Mouse (Mus musculus) heart, embryonic 14.5 days (tissue): Measurements from ENCODE around the gene Begain. TPM values are rescaled to one million over a fixed set of nuclear protein-coding genes. Genes with fewer than 3 reads are reported as not detected.

ENCODE experiments used
- ATAC-seq: fragments of 200-750 bp; cut with Nextera tagmentation; 2 replicates; pipeline ENCODE4 v1.8.0; 2017; ENCODE audit warnings: low read depth, moderate TSS enrichment; ENCODE audit not compliant: insufficient number of reproducible peaks, insufficient read depth, low FRiP score
- H3K27ac ChIP-seq, 2 experiments: fragments of 200-500 bp in 1 of 2; fragments of 300-500 bp in 1 of 2; sonication (generic) in 1 of 2; replicated peaks in 1 of 2; 2 replicates each; pipeline ENCODE4 v1.5.1; 2012 to 2014; ENCODE audit warnings: low read depth in 2 of 2, low read length in 2 of 2, control low read depth in 1 of 2, mild to moderate bottlenecking in 1 of 2, mixed read lengths in 1 of 2; ENCODE audit not compliant: control insufficient read depth in 1 of 2, insufficient read depth in 1 of 2
- H3K27me3 ChIP-seq: fragments of 300-500 bp; sonication (generic); 2 replicates; pipeline ENCODE4 v1.6.1; 2014; ENCODE audit warnings: mild to moderate bottlenecking, low read length, control low read depth; ENCODE audit not compliant: control insufficient read depth, insufficient read depth
- H3K36me3 ChIP-seq: fragments of 300-500 bp; sonication (generic); 2 replicates; pipeline ENCODE4 v1.6.1; 2014; ENCODE audit warnings: mild to moderate bottlenecking, control low read depth, low read length, mixed read lengths; ENCODE audit not compliant: control insufficient read depth, insufficient read depth
- H3K4me1 ChIP-seq, 2 experiments: fragments of 200-500 bp in 1 of 2; fragments of 300-500 bp in 1 of 2; sonication (generic) in 1 of 2; 2 replicates each; pipeline ENCODE4 v1.6.1; 2012 to 2014; ENCODE audit warnings: low read length in 2 of 2, control low read depth in 1 of 2, mixed read lengths in 1 of 2; ENCODE audit not compliant: control insufficient read depth in 2 of 2, insufficient read depth in 2 of 2
- H3K4me2 ChIP-seq: fragments of 300-500 bp; sonication (generic); 2 replicates; pipeline ENCODE4 v1.6.1; 2014; ENCODE audit warnings: mild to moderate bottlenecking, low read length
- H3K4me3 ChIP-seq, 2 experiments: fragments of 200-500 bp in 1 of 2; fragments of 300-500 bp in 1 of 2; sonication (generic) in 1 of 2; 2 replicates each; pipeline ENCODE4 v1.5.1; 2012 to 2014; ENCODE audit warnings: low read length in 2 of 2, mild to moderate bottlenecking in 2 of 2, control low read depth in 1 of 2, low read depth in 1 of 2, moderate library complexity in 1 of 2; ENCODE audit not compliant: control insufficient read depth in 1 of 2, insufficient read depth in 1 of 2
- H3K9ac ChIP-seq: fragments of 300-500 bp; sonication (generic); 2 replicates; pipeline ENCODE4 v1.6.1; 2014; ENCODE audit warnings: mild to moderate bottlenecking, low read length
- H3K9me3 ChIP-seq: fragments of 300-500 bp; sonication (generic); 2 replicates; pipeline ENCODE4 v1.6.1; 2016; ENCODE audit warnings: low read length, control low read depth; ENCODE audit not compliant: control insufficient read depth
- WGBS: fragments of 180-500 bp; shearing (Covaris S2); extraction: QIAGEN DNeasy Blood & Tissue Kit; methylation state at CpG from one replicate; pipeline ENCODE4 v1.1.7; 2014; 5-methylcytosine and 5-hydroxymethylcytosine counted together
- polyA plus RNA-seq: library from polyadenylated mRNA; unstranded; fragments of >200 nt; fragmentation: Nextera tagmentation; extraction: Ambion mirVana; gene quantifications from 2 replicates; pipeline ENCODE4 v1.2.1, GENCODE M21; 2014

Begain gene
- 2.0 and 2.6 TPM in 2 replicates for polyA plus RNA-seq

GRCm38 (mm10) chr12:109068167-109068653 is at the start of gene Begain:
Begain (minus strand) TSS chr12:109068217.
- no peak within 1 kb of the TSS for H3K27ac ChIP-seq
- H3K9ac ChIP-seq, result peak within 1 kb of the TSS; percentile 75
- no peaks in the 10 kb centered on the region for H3K36me3 ChIP-seq
- no peaks in the 10 kb centered on the region for H3K9me3 ChIP-seq
- H3K4me2 ChIP-seq, result peak within 1 kb of the TSS; percentile 93
- WGBS, result 2% methylated on average over 35 of the region's 48 CpGs
- peak within 1 kb of the TSS; percentile 46 to 55 for H3K4me3 ChIP-seq
- ATAC-seq, result peak; percentile 38
- peaks cover 37% of the 10 kb centered on the region for H3K27me3 ChIP-seq
- H3K4me1 ChIP-seq, result peaks cover 0 to 2% of the 10 kb centered on the region in 2 experiments; a peak in 2 of 4 replicates

- Histone ChIP-seq H3K27me3 (no peaks in the 10 kb centered on the region), H3K4me3 (no peak overlapping the region), H3K4me1 (no peaks in the 10 kb centered on the region), H3K9ac (no peak overlapping the region), H3K9me3 (no peaks in the 10 kb centered on the region), H3K36me3 (no peaks in the 10 kb centered on the region), H3K4me2 (no peak overlapping the region), H3K27ac (no peak overlapping the region)
- 51% methylated on average over 8 of the region's 8 CpGs for WGBS
- no peak for ATAC-seq
These were observed 47.7 kb upstream of the Begain start for GRCm38 (mm10) chr12:109115707-109116106.

GRCm38 (mm10) chr12:109115161-109115560 is 47.1 kb upstream of the Begain start:
- WGBS, result 74% methylated on average over 10 of the region's 10 CpGs

GRCm38 (mm10) chr12:109112996-109113592 is 45.1 kb upstream of the Begain start:
- WGBS, result 57% methylated on average over 10 of the region's 10 CpGs
- Histone ChIP-seq H3K27ac (no peak overlapping the region), H3K27me3 (no peaks in the 10 kb centered on the region), H3K4me2 (no peak overlapping the region), H3K9ac (no peak overlapping the region), H3K4me3 (no peak overlapping the region), H3K4me1 (no peaks in the 10 kb centered on the region), H3K9me3 (no peaks in the 10 kb centered on the region), H3K36me3 (no peaks in the 10 kb centered on the region)
- ATAC-seq, result no peak

More at GRCm38 (mm10) chr12:109115161-109115560, 47.1 kb upstream of the Begain start:
- Histone ChIP-seq H3K4me1 (no peaks in the 10 kb centered on the region), H3K27me3 (no peaks in the 10 kb centered on the region), H3K4me2 (no peak overlapping the region), H3K4me3 (no peak overlapping the region), H3K36me3 (no peaks in the 10 kb centered on the region), H3K9ac (no peak overlapping the region), H3K9me3 (no peaks in the 10 kb centered on the region), H3K27ac (no peak overlapping the region)
- ATAC-seq, result no peak

GRCm38 (mm10) chr12:109112354-109112995 is 44.5 kb upstream of the Begain start:
- no peak for ATAC-seq
- H3K36me3 ChIP-seq, result no peaks in the 10 kb centered on the region
- no peak overlapping the region for H3K4me3 ChIP-seq
- H3K4me1 ChIP-seq, result no peaks in the 10 kb centered on the region
- no peak overlapping the region for H3K9ac ChIP-seq
- 77% methylated on average over 9 of the region's 9 CpGs for WGBS
- no peaks in the 10 kb centered on the region for H3K9me3 ChIP-seq
- H3K4me2 ChIP-seq, result no peak overlapping the region
- H3K27me3 ChIP-seq, result no peaks in the 10 kb centered on the region
- no peak overlapping the region for H3K27ac ChIP-seq

- Histone ChIP-seq H3K4me2 (no peak overlapping the region), H3K4me3 (no peak overlapping the region), H3K27ac (no peak overlapping the region), H3K27me3 (no peaks in the 10 kb centered on the region), H3K4me1 (no peaks in the 10 kb centered on the region), H3K9ac (no peak overlapping the region), H3K9me3 (peaks cover 2% of the 10 kb centered on the region; the same call in 1 of the 2 replicates), H3K36me3 (no peaks in the 10 kb centered on the region)
- no peak for ATAC-seq
- WGBS, result 80% methylated on average over 13 of the region's 13 CpGs
These were observed 40.9 kb upstream of the Begain start for GRCm38 (mm10) chr12:109108911-109109310.

GRCm38 (mm10) chr12:109100381-109100780 is 32.4 kb upstream of the Begain start:
- WGBS, result 84% methylated on average over 7 of the region's 7 CpGs
- no peaks in the 10 kb centered on the region for H3K36me3 ChIP-seq
- no peak for ATAC-seq
- no peak overlapping the region for H3K4me2 ChIP-seq
- no peaks in the 10 kb centered on the region for H3K27me3 ChIP-seq
- H3K27ac ChIP-seq, result no peak overlapping the region
- H3K9me3 ChIP-seq, result no peaks in the 10 kb centered on the region
- no peak overlapping the region for H3K9ac ChIP-seq
- no peaks in the 10 kb centered on the region for H3K4me1 ChIP-seq
- no peak overlapping the region for H3K4me3 ChIP-seq
